Mouse (Mus musculus) urinary bladder, postnatal 14 days (tissue): ENCODE results near the gene Yipf2.
"Not testable (repeated sequence)": the region's sequence is repeated elsewhere in the genome, so short reads cannot be mapped to it uniquely, and the experiment has no call there.

Source experiments
- DNase-seq: peaks from one replicate; pipeline ENCODE4 v3.0.0; 2021; ENCODE audit warnings: low spot score

Gene Yipf2

GRCm38 (mm10) chr9:21557556-21557955 is 35.1 kb downstream of the Yipf2 start:
- DNase-seq = no peak

- DNase-seq = no peak
Observed at GRCm38 (mm10) chr9:21556996-21557395, 35.6 kb downstream of the Yipf2 start.

DNA sequence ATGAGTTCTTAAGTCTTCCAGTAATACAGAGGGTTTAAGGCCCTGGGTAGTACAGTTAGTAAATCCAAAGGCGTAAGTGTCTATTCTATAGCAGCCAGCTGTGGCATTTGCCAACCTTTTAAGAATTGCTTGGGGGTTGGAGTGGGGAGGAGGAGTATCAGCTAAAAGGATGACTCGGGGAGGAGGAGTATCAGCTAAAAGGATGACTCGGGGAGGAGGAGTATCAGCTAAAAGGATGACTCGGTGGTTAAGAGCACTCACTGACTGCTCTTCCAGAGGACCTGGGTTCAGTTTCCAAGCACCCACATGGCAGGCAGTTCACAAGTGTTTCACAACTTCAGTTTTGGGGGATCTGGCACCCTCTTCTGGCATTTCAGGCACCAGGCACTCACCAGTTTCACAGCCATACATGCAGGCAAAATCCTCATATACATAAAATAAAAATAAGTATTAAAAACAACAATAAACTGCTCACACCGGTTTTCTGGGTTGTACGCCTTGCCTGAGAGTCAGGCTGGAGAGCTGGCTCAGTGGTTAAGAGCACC is 37.4 kb downstream of the Yipf2 start:
- DNase-seq = no peak

- no peak for DNase-seq
Observed at GRCm38 (mm10) chr9:21553607-21554273, 38.9 kb downstream of the Yipf2 start.

- DNase-seq = no peak
Observed at GRCm38 (mm10) chr9:21551049-21551448, 41.6 kb downstream of the Yipf2 start.

DNA sequence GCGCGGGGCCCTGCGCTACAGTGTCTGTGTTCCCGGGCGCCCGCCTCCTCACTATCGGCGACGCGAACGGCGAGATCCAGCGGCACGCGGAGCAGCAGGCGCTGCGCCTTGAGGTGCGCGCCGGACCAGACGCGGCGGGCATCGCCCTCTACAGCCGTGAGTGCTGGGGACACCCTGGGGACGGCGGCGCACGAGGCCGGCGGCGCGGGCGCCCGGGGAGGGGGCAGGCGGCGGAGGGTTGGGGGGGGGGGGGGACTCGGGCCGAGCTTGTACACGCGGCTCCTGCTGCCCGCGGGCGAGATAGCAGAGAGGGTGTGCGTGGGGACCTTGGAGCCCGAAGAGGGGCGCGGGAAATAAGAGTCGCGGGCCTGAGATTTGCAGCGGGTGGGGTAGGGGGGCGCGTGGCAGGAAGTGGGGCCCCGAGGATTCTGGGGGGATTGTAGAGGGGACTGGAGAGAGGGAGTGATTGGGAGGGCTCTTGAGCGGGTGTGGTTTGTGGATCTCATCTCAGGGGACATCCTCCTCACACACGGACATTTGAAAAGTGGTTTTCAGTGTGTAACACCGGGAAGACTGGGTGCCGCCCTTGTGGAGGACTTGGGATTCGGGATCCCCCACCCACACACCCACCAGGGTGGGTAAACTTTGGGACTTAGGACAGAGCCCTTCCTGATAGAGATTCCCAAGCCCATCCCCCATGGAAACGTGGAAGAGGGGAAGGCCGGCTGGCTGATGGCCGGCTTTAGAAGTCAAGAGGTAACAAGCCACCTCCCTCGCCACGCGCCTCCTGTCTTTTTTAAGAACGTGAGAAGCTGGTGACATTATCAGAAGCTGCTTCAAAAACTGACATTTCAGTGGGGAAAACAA is 45.3 kb downstream of the Yipf2 start:
- DNase-seq = peak; percentile 47

- DNase-seq = peak; percentile 58
Observed at GRCm38 (mm10) chr9:21546789-21547074, 45.9 kb downstream of the Yipf2 start, which contains the start of gene Carm1. Gene Carm1, plus strand, starts transcription at chr9:21546894.

GRCm38 (mm10) chr9:21545916-21546788 is 46.5 kb downstream of the Yipf2 start:
- peak; percentile 100 for DNase-seq

- DNase-seq = no peak
Observed at GRCm38 (mm10) chr9:21545351-21545915, 47.2 kb downstream of the Yipf2 start.

GRCm38 (mm10) chr9:21542001-21542400 is 50.6 kb downstream of the Yipf2 start:
- DNase-seq = not testable (repeated sequence)

DNA sequence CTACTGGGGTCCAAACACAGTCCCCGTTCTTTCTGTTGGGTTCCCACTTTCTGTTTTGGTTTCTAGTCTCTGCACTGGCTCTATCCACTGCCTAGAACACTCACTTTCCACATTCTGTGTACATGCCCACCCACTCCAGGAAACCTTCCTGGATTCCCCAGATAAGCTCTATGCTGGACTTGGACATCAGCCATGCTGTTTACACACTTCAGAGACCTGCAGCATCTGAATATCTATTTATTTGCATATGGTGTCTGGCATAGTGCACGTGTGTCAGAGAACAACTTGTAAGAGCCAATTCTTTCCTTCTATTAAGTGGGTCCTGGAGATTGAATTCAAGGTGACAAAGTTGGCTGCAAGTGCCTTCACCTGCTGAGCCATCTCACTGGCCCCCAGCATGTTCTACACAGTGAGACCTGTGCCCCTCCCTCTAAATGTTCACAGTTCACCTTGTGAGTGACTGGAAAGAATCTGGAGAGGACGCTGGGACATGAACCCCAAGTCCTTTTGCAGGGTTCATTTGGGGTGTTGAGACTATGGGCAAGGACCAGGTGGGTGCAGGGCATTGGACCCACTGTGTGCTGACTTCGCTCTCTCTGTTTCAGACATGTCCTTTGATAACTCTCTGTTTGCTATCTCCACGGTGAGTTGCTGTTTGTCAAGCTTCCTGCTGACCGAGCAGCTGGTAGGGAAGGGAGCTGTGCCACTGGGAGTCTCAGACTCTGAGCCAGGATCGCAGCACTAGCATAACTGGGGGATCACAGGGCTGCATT is 52.5 kb downstream of the Yipf2 start:
- no peak for DNase-seq
